Mouse (Mus musculus): ENCODE measurements around the gene Prdm1.

GRCm38 (mm10) chr10:44565971-44566370 is 37.7 kb upstream of the Prdm1 start:
- TF ChIP-seq POLR2A (IDR thresholded peaks at IDR 0.05; ENCODE audit: insufficient read depth, low read depth, low read length), result no peak
- no peak for TF ChIP-seq CTCF (IDR thresholded peaks at IDR 0.05; ENCODE audit: insufficient read depth, low read depth, low read length)

All from olfactory bulb, adult 2 months (tissue).